Mouse (Mus musculus) MEL (cell line): ENCODE results near the gene Vsig10. TPM values are rescaled to one million over a fixed set of nuclear protein-coding genes. Genes with fewer than 3 reads are reported as not detected.

Experiments used
- DNase-seq: peaks from one replicate; pipeline ENCODE4 v3.0.0; 2011; ENCODE audit warnings: low read depth, low spot score
- H3K27ac ChIP-seq: 2 replicates; pipeline ENCODE4 v1.5.1; 2012; ENCODE audit warnings: low read depth, mild to moderate bottlenecking, control low read depth, low read length, moderate library complexity; ENCODE audit not compliant: control insufficient read depth
- H3K27me3 ChIP-seq, 2 experiments: fragments of 150-350 bp in 1 of 2; sonication (generic) in 1 of 2; 2 replicates each; pipeline ENCODE4 v1.6.1; 2012; ENCODE audit warnings: low read length in 2 of 2, mild to moderate bottlenecking in 2 of 2, improper control_type of control experiment in 1 of 2, moderate library complexity in 1 of 2; ENCODE audit not compliant: insufficient read depth in 2 of 2, control insufficient read depth in 1 of 2
- H3K36me3 ChIP-seq, 2 experiments: 2 replicates each; pipeline ENCODE4 v1.6.1; 2012 to 2014; ENCODE audit warnings: low read length in 2 of 2, improper control_type of control experiment in 1 of 2, inconsistent platforms in 1 of 2, mild to moderate bottlenecking in 1 of 2; ENCODE audit not compliant: insufficient read depth in 2 of 2, control insufficient read depth in 1 of 2
- H3K4me1 ChIP-seq, 2 experiments: fragments of 150-350 bp in 1 of 2; sonication (generic) in 1 of 2; 2 replicates each; pipeline ENCODE4 v1.6.1; 2012; ENCODE audit warnings: low read length in 2 of 2, improper control_type of control experiment in 1 of 2, mild to moderate bottlenecking in 1 of 2; ENCODE audit not compliant: insufficient read depth in 2 of 2, control insufficient read depth in 1 of 2
- H3K4me3 ChIP-seq, 2 experiments: fragments of 150-350 bp in 1 of 2; sonication (generic) in 1 of 2; 2 replicates each; pipeline ENCODE4 v1.5.1; 2012; ENCODE audit warnings: low read depth in 2 of 2, low read length in 2 of 2, mild to moderate bottlenecking in 2 of 2, moderate library complexity in 2 of 2, control low read depth in 1 of 2, improper control_type of control experiment in 1 of 2; ENCODE audit not compliant: control insufficient read depth in 1 of 2, insufficient read depth in 1 of 2
- H3K79me2 ChIP-seq: 2 replicates; pipeline ENCODE4 v1.6.1; 2012; ENCODE audit warnings: mild to moderate bottlenecking, low read length, moderate library complexity; ENCODE audit not compliant: control insufficient read depth, poor library complexity, insufficient read depth
- H3K9ac ChIP-seq: 2 replicates; pipeline ENCODE4 v1.6.1; 2012; ENCODE audit warnings: low read depth, mild to moderate bottlenecking, control low read depth, low read length, moderate library complexity; ENCODE audit not compliant: control insufficient read depth, poor library complexity, severe bottlenecking
- H3K9me3 ChIP-seq: fragments of 150-350 bp; sonication (generic); replicated peaks from 2 replicates; pipeline ENCODE4 v1.6.1; 2012; ENCODE audit warnings: mild to moderate bottlenecking, low read length, improper control_type of control experiment, moderate library complexity; ENCODE audit not compliant: insufficient read depth
- BHLHE40 ChIP-seq: IDR thresholded peaks from 2 replicates; pipeline ENCODE4 v1.6.1; 2012; ENCODE audit warnings: low read depth, mild to moderate bottlenecking, inconsistent platforms, low read length, improper control_type of control experiment, borderline replicate concordance
- CHD1 ChIP-seq: IDR thresholded peaks from 2 replicates; pipeline ENCODE4 v1.6.1; 2012; ENCODE audit warnings: low read depth, mild to moderate bottlenecking, inconsistent platforms, low read length, improper control_type of control experiment
- CHD2 ChIP-seq: IDR thresholded peaks from 2 replicates; pipeline ENCODE4 v1.6.1; 2011; ENCODE audit warnings: low read length, improper control_type of control experiment
- CTCF ChIP-seq, 3 experiments: IDR thresholded peaks in 2 of 3; conservative IDR thresholded peaks in 1 of 3; 2 replicates each; pipeline ENCODE4 v1.5.1; 2011 to 2012; ENCODE audit warnings: low read length in 3 of 3, low read depth in 2 of 3, mild to moderate bottlenecking in 2 of 3, improper control_type of control experiment in 1 of 3, inconsistent platforms in 1 of 3, mixed read lengths in 1 of 3, moderate library complexity in 1 of 3; ENCODE audit not compliant: control insufficient read depth in 1 of 3, insufficient read depth in 1 of 3, poor library complexity in 1 of 3, severe bottlenecking in 1 of 3
- E2F4 ChIP-seq: IDR thresholded peaks from 2 replicates; pipeline ENCODE4 v1.6.1; 2011; ENCODE audit warnings: low read depth, low read length, improper control_type of control experiment, borderline replicate concordance
- ELF1 ChIP-seq: IDR thresholded peaks from 2 replicates; pipeline ENCODE4 v1.6.1; 2014; ENCODE audit warnings: low read depth, mild to moderate bottlenecking, inconsistent platforms, low read length, improper control_type of control experiment, moderate library complexity
- KAT2A ChIP-seq: conservative IDR thresholded peaks from 2 replicates; pipeline ENCODE4 v1.6.1; 2012; ENCODE audit warnings: low read depth, low read length, improper control_type of control experiment, inconsistent platforms
- MAX ChIP-seq: IDR thresholded peaks from 2 replicates; pipeline ENCODE4 v1.6.1; 2011; ENCODE audit warnings: low read length, improper control_type of control experiment
- MAZ ChIP-seq: IDR thresholded peaks from 2 replicates; pipeline ENCODE4 v1.6.1; 2012; ENCODE audit warnings: low read depth, mild to moderate bottlenecking, inconsistent platforms, low read length, improper control_type of control experiment
- MYB ChIP-seq: IDR thresholded peaks from 2 replicates; pipeline ENCODE4 v1.6.1; 2011; ENCODE audit warnings: mild to moderate bottlenecking, low read depth, low read length, improper control_type of control experiment
- NELFE ChIP-seq: IDR thresholded peaks from 2 replicates; pipeline ENCODE4 v1.6.1; 2011; ENCODE audit warnings: low read depth, low read length, improper control_type of control experiment
- NRF1 ChIP-seq: IDR thresholded peaks from 2 replicates; pipeline ENCODE4 v1.6.1; 2014; ENCODE audit warnings: low read depth, mild to moderate bottlenecking, inconsistent platforms, low read length, improper control_type of control experiment, moderate library complexity; ENCODE audit not compliant: poor library complexity, insufficient read depth, severe bottlenecking
- RAD21 ChIP-seq: IDR thresholded peaks from 2 replicates; pipeline ENCODE4 v1.6.1; 2011; ENCODE audit warnings: mild to moderate bottlenecking, low read depth, low read length, improper control_type of control experiment
- RCOR1 ChIP-seq: IDR thresholded peaks from 2 replicates; pipeline ENCODE4 v1.6.1; 2012; ENCODE audit warnings: low read depth, mild to moderate bottlenecking, inconsistent platforms, low read length, improper control_type of control experiment
- SIN3A ChIP-seq: IDR thresholded peaks from 2 replicates; pipeline ENCODE4 v1.6.1; 2012; ENCODE audit warnings: low read length, improper control_type of control experiment, inconsistent platforms
- TCF12 ChIP-seq: IDR thresholded peaks from 2 replicates; pipeline ENCODE4 v1.6.1; 2014; ENCODE audit warnings: low read depth, mild to moderate bottlenecking, inconsistent platforms, low read length, improper control_type of control experiment, moderate library complexity
- USF1 ChIP-seq: IDR thresholded peaks from 2 replicates; pipeline ENCODE4 v1.6.1; 2014; ENCODE audit warnings: low read depth, mild to moderate bottlenecking, inconsistent platforms, low read length, improper control_type of control experiment, moderate library complexity
- ZC3H11A ChIP-seq: IDR thresholded peaks from 2 replicates; pipeline ENCODE4 v1.6.1; 2012; ENCODE audit warnings: low read depth, mild to moderate bottlenecking, inconsistent platforms, low read length, improper control_type of control experiment
- ZKSCAN1 ChIP-seq: IDR thresholded peaks from 2 replicates; pipeline ENCODE4 v1.6.1; 2012; ENCODE audit warnings: low read depth, mild to moderate bottlenecking, inconsistent platforms, low read length, improper control_type of control experiment, moderate library complexity
- ZMIZ1 ChIP-seq: IDR thresholded peaks from 2 replicates; pipeline ENCODE4 v1.6.1; 2012; ENCODE audit warnings: low read depth, mild to moderate bottlenecking, inconsistent platforms, low read length, improper control_type of control experiment, moderate library complexity
- polyA plus RNA-seq, 2 experiments: library from polyadenylated mRNA; stranded (reverse) in 1 of 2; unstranded in 1 of 2; fragments of >175 nt in 1 of 2; fragments of >200 nt in 1 of 2; gene quantifications; 2 replicates each; pipeline versions ENCODE4 v1.2.1 to v1.2.4; 2012; ENCODE audit warnings: low replicate concordance in 2 of 2, low read depth in 1 of 2; ENCODE audit not compliant: insufficient read length in 2 of 2, insufficient read depth in 1 of 2, missing spikeins in 1 of 2
- total RNA-seq: library from RNA; depleted of rRNA; stranded (reverse); fragments of 300-350 nt; gene quantifications from 2 replicates; pipeline ENCODE4 v1.2.3, GENCODE M21; 2012

Vsig10 gene
- total and polyA plus RNA-seq, 3 experiments, result 5.3 to 8.9 TPM; not detected in 1

- no peaks in the 10 kb centered on the region for H3K9me3 ChIP-seq
- DNase-seq, result no peak
- no peaks in the 10 kb centered on the region for H3K27me3 ChIP-seq
- no peak overlapping the region for H3K27ac ChIP-seq
- H3K79me2 ChIP-seq, result peaks cover 24% of the 10 kb centered on the region
- no peak overlapping the region for H3K9ac ChIP-seq
- H3K4me3 ChIP-seq, result no peak overlapping the region
- peaks cover 3 to 17% of the 10 kb centered on the region in 2 experiments; a peak in 3 of 4 replicates for H3K36me3 ChIP-seq
- peaks cover 11 to 18% of the 10 kb centered on the region in 2 experiments for H3K4me1 ChIP-seq
- TF ChIP-seq RAD21, result no peak
- TF ChIP-seq SIN3A, result no peak
- no peak for TF ChIP-seq CHD2
- no peak for TF ChIP-seq BHLHE40
- TF ChIP-seq ZMIZ1, result no peak
- TF ChIP-seq CHD1, result no peak
- TF ChIP-seq MAZ, result no peak
- no peak for TF ChIP-seq E2F4
- TF ChIP-seq CTCF (IDR thresholded peaks at IDR 0.05 in 2 of 3, conservative IDR thresholded peaks at IDR 0.05 in 1 of 3; ENCODE audit: control insufficient read depth in 1 of 3, insufficient read depth in 1 of 3, low read depth in 2 of 3, low read length in 3 of 3, poor library complexity in 1 of 3, severe bottlenecking in 1 of 3), result no peak
- no peak for TF ChIP-seq TCF12
- TF ChIP-seq MAX, result no peak
- no peak for TF ChIP-seq ZC3H11A
- TF ChIP-seq ZKSCAN1, result no peak
These were observed 29.2 kb upstream of the Vsig10 start for GRCm38 (mm10) chr5:117289646-117290045.

GRCm38 (mm10) chr5:117290081-117290480 is 28.8 kb upstream of the Vsig10 start:
- Histone ChIP-seq H3K9ac (no peak overlapping the region), H3K79me2 (peaks cover 20% of the 10 kb centered on the region), H3K36me3 (peaks cover 2 to 13% of the 10 kb centered on the region in 2 experiments; a peak in 3 of 4 replicates), H3K4me1 (peaks cover 7 to 14% of the 10 kb centered on the region in 2 experiments), H3K27me3 (no peaks in the 10 kb centered on the region), H3K4me3 (no peak overlapping the region), H3K9me3 (no peaks in the 10 kb centered on the region), H3K27ac (no peak overlapping the region)
- no peak for DNase-seq
- no peak for TF ChIP-seq USF1
- TF ChIP-seq SIN3A, result no peak
- TF ChIP-seq KAT2A, result no peak
- no peak for TF ChIP-seq RCOR1
- no peak for TF ChIP-seq NRF1
- TF ChIP-seq MYB, result no peak
- TF ChIP-seq CTCF (IDR thresholded peaks at IDR 0.05 in 2 of 3, conservative IDR thresholded peaks at IDR 0.05 in 1 of 3; ENCODE audit: control insufficient read depth in 1 of 3, insufficient read depth in 1 of 3, low read depth in 2 of 3, low read length in 3 of 3, poor library complexity in 1 of 3, severe bottlenecking in 1 of 3), result peak; percentile 37 to 50 (median 44); a peak in 5 of 6 replicates
- no peak for TF ChIP-seq ELF1
- no peak for TF ChIP-seq NELFE
